Mouse (Mus musculus) stomach, embryonic 15.5 days (tissue): ENCODE results near the gene Zdhhc14. TPM values are rescaled to one million over a fixed set of nuclear protein-coding genes. Genes with fewer than 3 reads are reported as not detected.

ENCODE experiments used
- ATAC-seq: fragments of 200-750 bp; cut with Nextera tagmentation; 2 replicates; pipeline ENCODE4 v1.8.0; 2017; ENCODE audit warnings: low read depth, moderate number of reproducible peaks, moderate TSS enrichment; ENCODE audit not compliant: insufficient read depth, low FRiP score
- H3K27ac ChIP-seq: fragments of 300-500 bp; sonication (generic); 2 replicates; pipeline ENCODE4 v1.5.1; 2015; ENCODE audit warnings: mild to moderate bottlenecking, inconsistent platforms
- H3K27me3 ChIP-seq: fragments of 300-500 bp; sonication (generic); replicated peaks from 2 replicates; pipeline ENCODE4 v1.6.1; 2015; ENCODE audit warnings: inconsistent platforms
- H3K36me3 ChIP-seq: fragments of 300-500 bp; sonication (generic); 2 replicates; pipeline ENCODE4 v1.6.1; 2015; ENCODE audit warnings: inconsistent platforms
- H3K4me1 ChIP-seq: fragments of 300-500 bp; sonication (generic); 2 replicates; pipeline ENCODE4 v1.6.1; 2015; ENCODE audit warnings: inconsistent platforms
- H3K4me2 ChIP-seq: fragments of 300-500 bp; sonication (generic); 2 replicates; pipeline ENCODE4 v1.6.1; 2015; ENCODE audit warnings: mild to moderate bottlenecking, inconsistent platforms
- H3K4me3 ChIP-seq: fragments of 300-500 bp; sonication (generic); replicated peaks from 2 replicates; pipeline ENCODE4 v1.5.1; 2015; ENCODE audit warnings: inconsistent platforms
- H3K9ac ChIP-seq: fragments of 300-500 bp; sonication (generic); 2 replicates; pipeline ENCODE4 v1.6.1; 2015; ENCODE audit warnings: inconsistent platforms
- H3K9me3 ChIP-seq: fragments of 300-500 bp; sonication (generic); 2 replicates; pipeline ENCODE4 v1.6.1; 2016; ENCODE audit warnings: inconsistent platforms
- WGBS: fragments of 180-500 bp; shearing (Covaris S2); methylation state at CpG from one replicate; pipeline ENCODE4 v1.1.7; 2015; 5-methylcytosine and 5-hydroxymethylcytosine counted together
- polyA plus RNA-seq: library from polyadenylated mRNA; unstranded; fragments of >200 nt; fragmentation: Nextera tagmentation; extraction: Ambion mirVana; gene quantifications from 2 replicates; pipeline ENCODE4 v1.2.1, GENCODE M21; 2015

The Zdhhc14 gene
- polyA plus RNA-seq, 1 experiment from 2014 or later: 4.2 TPM

GRCm38 (mm10) chr17:5542177-5542576 is 49.8 kb downstream of the Zdhhc14 start:
- H3K4me3 ChIP-seq: no peak overlapping the region
- no peaks in the 10 kb centered on the region for H3K9me3 ChIP-seq
- H3K27ac ChIP-seq: no peak overlapping the region
- no peaks in the 10 kb centered on the region for H3K27me3 ChIP-seq
- 76% methylated on average over 2 of the region's 2 CpGs for WGBS
- no peak overlapping the region for H3K9ac ChIP-seq
- H3K4me2 ChIP-seq: no peak overlapping the region
- H3K36me3 ChIP-seq: no peaks in the 10 kb centered on the region
- no peaks in the 10 kb centered on the region for H3K4me1 ChIP-seq
- ATAC-seq: no peak

- Histone ChIP-seq H3K27ac (no peak overlapping the region), H3K9me3 (no peaks in the 10 kb centered on the region), H3K4me1 (no peaks in the 10 kb centered on the region), H3K4me3 (no peak overlapping the region), H3K9ac (no peak overlapping the region), H3K27me3 (no peaks in the 10 kb centered on the region), H3K36me3 (no peaks in the 10 kb centered on the region), H3K4me2 (no peak overlapping the region)
- WGBS: 61% methylated on average over 5 of the region's 5 CpGs
- no peak for ATAC-seq
These were observed 51.7 kb downstream of the Zdhhc14 start for GRCm38 (mm10) chr17:5544065-5544464.

DNA sequence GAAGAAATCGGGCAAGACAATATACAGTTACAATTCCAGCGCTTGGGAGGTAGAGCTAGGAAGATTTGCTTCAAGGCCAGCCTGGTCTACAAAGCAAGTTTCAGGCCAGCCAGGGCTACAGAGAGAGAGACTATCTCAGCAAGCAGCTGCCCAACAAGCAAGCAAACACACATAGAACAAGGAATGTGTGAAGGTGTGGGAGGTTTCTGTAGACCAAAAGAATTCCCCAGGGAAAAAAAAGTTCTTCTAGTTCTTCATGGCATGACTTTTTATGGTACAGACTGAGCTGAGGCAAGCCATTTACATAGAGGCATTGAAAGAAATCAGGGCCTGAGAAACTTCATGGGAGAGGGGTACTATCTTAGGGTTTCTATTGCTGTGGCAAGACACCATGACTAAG is 52.7 kb downstream of the Zdhhc14 start:
- H3K9ac ChIP-seq: no peak overlapping the region
- WGBS: 94% methylated on average over 2 of the region's 2 CpGs
- no peak for ATAC-seq

GRCm38 (mm10) chr17:5548546-5548945 is 56.2 kb downstream of the Zdhhc14 start:
- no peak overlapping the region for H3K9ac ChIP-seq
- no peak overlapping the region for H3K4me2 ChIP-seq
- ATAC-seq: no peak
- H3K27ac ChIP-seq: no peak overlapping the region
- H3K4me1 ChIP-seq: peaks cover 8% of the 10 kb centered on the region
- H3K27me3 ChIP-seq: no peaks in the 10 kb centered on the region
- no peak overlapping the region for H3K4me3 ChIP-seq
- 80% methylated on average over 2 of the region's 2 CpGs for WGBS
- no peaks in the 10 kb centered on the region for H3K9me3 ChIP-seq
- no peaks in the 10 kb centered on the region for H3K36me3 ChIP-seq

More for the DNA sequence above, 52.7 kb downstream of the Zdhhc14 start:
- no peak overlapping the region for H3K27ac ChIP-seq
- H3K36me3 ChIP-seq: no peaks in the 10 kb centered on the region
- H3K4me1 ChIP-seq: no peaks in the 10 kb centered on the region
- H3K27me3 ChIP-seq: no peaks in the 10 kb centered on the region
- H3K9me3 ChIP-seq: no peaks in the 10 kb centered on the region
- no peak overlapping the region for H3K4me2 ChIP-seq
- no peak overlapping the region for H3K4me3 ChIP-seq

GRCm38 (mm10) chr17:5549460-5549859 is 57.1 kb downstream of the Zdhhc14 start:
- ATAC-seq: no peak
- H3K36me3 ChIP-seq: no peaks in the 10 kb centered on the region
- H3K27me3 ChIP-seq: no peaks in the 10 kb centered on the region
- H3K9me3 ChIP-seq: no peaks in the 10 kb centered on the region
- WGBS: 98% methylated on average over 6 of the region's 6 CpGs
- H3K9ac ChIP-seq: no peak overlapping the region
- no peak overlapping the region for H3K4me2 ChIP-seq
- no peak overlapping the region for H3K4me3 ChIP-seq
- H3K4me1 ChIP-seq: peaks cover 8% of the 10 kb centered on the region
- H3K27ac ChIP-seq: no peak overlapping the region

- H3K4me2 ChIP-seq: no peak overlapping the region
- peaks cover 8% of the 10 kb centered on the region for H3K4me1 ChIP-seq
- no peak for ATAC-seq
- no peaks in the 10 kb centered on the region for H3K27me3 ChIP-seq
- H3K27ac ChIP-seq: no peak overlapping the region
- WGBS: 86% methylated on average over 10 of the region's 10 CpGs
- H3K4me3 ChIP-seq: no peak overlapping the region
- H3K9ac ChIP-seq: no peak overlapping the region
- H3K36me3 ChIP-seq: no peaks in the 10 kb centered on the region
- no peaks in the 10 kb centered on the region for H3K9me3 ChIP-seq
These were observed 58.1 kb downstream of the Zdhhc14 start for GRCm38 (mm10) chr17:5550444-5550843.

DNA sequence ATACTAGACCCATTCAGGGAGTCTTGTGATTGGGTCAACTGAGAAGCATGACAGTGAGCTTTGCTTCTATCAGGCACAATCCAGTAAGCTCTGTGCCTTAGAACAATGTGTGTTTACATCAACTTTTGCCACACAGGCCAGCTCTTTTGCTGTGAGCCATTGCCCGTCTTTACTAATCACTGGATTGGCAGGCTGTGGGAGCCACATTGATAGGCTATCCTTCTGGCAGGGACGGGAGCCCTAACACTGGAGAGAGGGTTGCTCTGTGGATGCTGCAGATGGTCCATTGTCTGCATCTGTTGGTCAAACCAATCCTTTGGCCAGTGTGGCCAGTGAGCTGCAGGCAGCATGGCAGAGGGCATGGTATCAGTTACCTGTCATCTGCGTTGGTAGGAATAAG is 58.8 kb downstream of the Zdhhc14 start:
- 84% methylated on average over 3 of the region's 3 CpGs for WGBS
- Histone ChIP-seq H3K36me3 (no peaks in the 10 kb centered on the region), H3K4me2 (no peak overlapping the region), H3K9me3 (no peaks in the 10 kb centered on the region), H3K4me3 (no peak overlapping the region), H3K27me3 (no peaks in the 10 kb centered on the region), H3K27ac (no peak overlapping the region), H3K4me1 (peaks cover 8% of the 10 kb centered on the region), H3K9ac (no peak overlapping the region)
- ATAC-seq: no peak

GRCm38 (mm10) chr17:5552036-5552760 is 59.8 kb downstream of the Zdhhc14 start:
- Histone ChIP-seq H3K36me3 (no peaks in the 10 kb centered on the region), H3K4me1 (peaks cover 8% of the 10 kb centered on the region), H3K27me3 (no peaks in the 10 kb centered on the region), H3K9me3 (no peaks in the 10 kb centered on the region), H3K9ac (no peak overlapping the region), H3K4me3 (no peak overlapping the region), H3K4me2 (no peak overlapping the region), H3K27ac (no peak overlapping the region)
- 47% methylated on average over 14 of the region's 14 CpGs for WGBS
- no peak for ATAC-seq

DNA sequence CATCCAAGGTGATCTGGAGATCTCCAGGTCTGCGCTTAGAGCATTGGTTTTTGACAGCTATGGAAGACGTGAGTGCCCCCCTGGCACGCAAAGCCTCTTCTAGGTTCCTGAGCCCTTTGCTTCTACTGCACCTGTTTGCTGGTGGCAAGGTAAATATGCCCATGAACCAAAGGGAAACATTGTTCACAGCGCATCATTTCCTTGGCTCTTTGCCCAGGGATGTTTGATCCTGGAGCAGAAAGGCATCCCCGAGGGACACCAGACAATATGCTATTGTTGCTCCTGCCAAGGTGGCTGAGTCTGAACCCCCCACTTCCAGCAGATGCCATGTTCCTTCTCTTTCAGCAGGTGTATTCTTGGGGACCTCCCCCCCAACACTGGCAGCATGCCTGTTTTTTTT is 61.2 kb downstream of the Zdhhc14 start:
- H3K4me1 ChIP-seq: peaks cover 8% of the 10 kb centered on the region
- no peak overlapping the region for H3K4me2 ChIP-seq
- no peaks in the 10 kb centered on the region for H3K9me3 ChIP-seq
- H3K9ac ChIP-seq: no peak overlapping the region
- WGBS: 76% methylated on average over 5 of the region's 5 CpGs
- no peak for ATAC-seq
- no peaks in the 10 kb centered on the region for H3K27me3 ChIP-seq
- H3K36me3 ChIP-seq: no peaks in the 10 kb centered on the region
- H3K4me3 ChIP-seq: no peak overlapping the region
- H3K27ac ChIP-seq: no peak overlapping the region

GRCm38 (mm10) chr17:5554573-5554972 is 62.2 kb downstream of the Zdhhc14 start:
- H3K36me3 ChIP-seq: no peaks in the 10 kb centered on the region
- 83% methylated on average over 2 of the region's 2 CpGs for WGBS
- no peak overlapping the region for H3K4me2 ChIP-seq
- H3K4me1 ChIP-seq: peaks cover 8% of the 10 kb centered on the region
- no peak overlapping the region for H3K9ac ChIP-seq
- no peak overlapping the region for H3K4me3 ChIP-seq
- no peaks in the 10 kb centered on the region for H3K27me3 ChIP-seq
- no peak overlapping the region for H3K27ac ChIP-seq
- ATAC-seq: no peak
- H3K9me3 ChIP-seq: no peaks in the 10 kb centered on the region

GRCm38 (mm10) chr17:5556568-5556967 is 64.2 kb downstream of the Zdhhc14 start:
- H3K27me3 ChIP-seq: no peaks in the 10 kb centered on the region

DNA sequence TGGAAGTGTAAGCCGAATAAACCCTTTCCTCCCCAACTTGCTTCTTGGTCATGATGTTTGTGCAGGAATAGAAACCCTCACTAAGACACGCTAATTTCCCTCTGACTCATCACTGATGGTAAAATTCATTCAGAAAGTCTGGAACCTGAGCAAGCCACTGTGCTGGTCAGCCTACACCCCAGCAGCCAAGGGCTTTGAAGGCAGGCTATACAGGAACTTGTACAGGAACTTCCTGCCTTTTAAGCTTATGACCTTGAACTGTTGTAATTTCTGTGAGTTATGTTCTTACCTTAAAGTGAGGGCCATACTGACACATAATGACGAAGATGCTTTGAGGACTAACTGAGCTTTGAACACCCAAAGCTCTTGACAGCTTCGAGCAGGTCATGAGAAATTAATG is 67.9 kb downstream of the Zdhhc14 start:
- ATAC-seq: no peak
- Histone ChIP-seq H3K9me3 (no peaks in the 10 kb centered on the region), H3K4me3 (no peak overlapping the region), H3K27me3 (no peaks in the 10 kb centered on the region), H3K9ac (no peak overlapping the region), H3K36me3 (no peaks in the 10 kb centered on the region), H3K4me1 (no peaks in the 10 kb centered on the region), H3K4me2 (no peak overlapping the region), H3K27ac (no peak overlapping the region)
- 84% methylated on average over 4 of the region's 4 CpGs for WGBS

More at GRCm38 (mm10) chr17:5556568-5556967, 64.2 kb downstream of the Zdhhc14 start:
- WGBS: 76% methylated on average over 8 of the region's 8 CpGs
- ATAC-seq: no peak
- Histone ChIP-seq H3K36me3 (no peaks in the 10 kb centered on the region), H3K4me2 (no peak overlapping the region), H3K4me3 (no peak overlapping the region), H3K9me3 (no peaks in the 10 kb centered on the region), H3K4me1 (peaks cover 8% of the 10 kb centered on the region), H3K9ac (no peak overlapping the region), H3K27ac (no peak overlapping the region)

GRCm38 (mm10) chr17:5563108-5563507 is 70.8 kb downstream of the Zdhhc14 start:
- Histone ChIP-seq H3K9me3 (no peaks in the 10 kb centered on the region), H3K27me3 (no peaks in the 10 kb centered on the region), H3K4me1 (peaks cover 7% of the 10 kb centered on the region; the same call in 1 of the 2 replicates), H3K36me3 (no peaks in the 10 kb centered on the region), H3K4me2 (no peak overlapping the region), H3K4me3 (no peak overlapping the region), H3K9ac (no peak overlapping the region), H3K27ac (no peak overlapping the region)
- 86% methylated on average over 6 of the region's 6 CpGs for WGBS
- no peak for ATAC-seq
